Mouse (Mus musculus): ENCODE results near the gene Ccdc158. TPM values are rescaled to one million over a fixed set of nuclear protein-coding genes. Genes with fewer than 3 reads are reported as not detected.

The Ccdc158 gene
- polyA plus RNA-seq, 2 experiments from 2014 or later, result not detected

DNA sequence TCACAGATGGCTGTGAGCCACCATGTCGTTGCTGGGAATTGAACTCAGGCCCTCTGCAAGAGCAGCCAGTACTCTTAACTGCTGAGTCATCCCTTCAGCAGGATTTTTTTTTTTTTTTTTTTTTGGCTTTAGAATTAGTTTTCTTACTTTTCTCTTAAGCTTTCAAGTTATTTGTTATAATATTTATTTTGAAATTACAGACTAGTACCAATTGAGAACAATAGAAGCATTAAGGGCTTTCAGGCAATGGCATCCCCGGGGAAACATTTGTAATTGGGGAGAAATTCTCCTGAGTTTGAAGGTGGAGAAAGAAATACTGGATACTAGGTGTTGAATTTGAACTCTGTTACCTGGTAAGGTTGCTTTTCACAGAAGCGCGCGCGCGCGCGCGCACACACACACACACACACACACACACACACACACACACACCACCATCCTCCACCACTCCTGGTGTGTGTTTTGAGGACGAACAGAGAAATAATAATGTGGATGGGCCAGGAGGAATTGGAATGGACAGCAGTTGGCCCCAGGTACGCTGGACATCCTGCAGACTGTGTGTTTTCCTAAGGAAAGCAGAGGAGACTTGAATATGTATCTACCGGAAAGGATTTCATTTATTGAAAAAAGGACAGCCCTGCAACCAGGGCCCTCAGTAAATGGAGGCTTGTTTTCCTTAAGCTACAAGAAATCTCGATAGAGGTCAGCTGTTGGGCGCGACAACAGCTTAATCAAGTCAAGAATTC, 9.8 kb upstream of the Ccdc158 start:
- ATAC-seq, result no peak

DNA sequence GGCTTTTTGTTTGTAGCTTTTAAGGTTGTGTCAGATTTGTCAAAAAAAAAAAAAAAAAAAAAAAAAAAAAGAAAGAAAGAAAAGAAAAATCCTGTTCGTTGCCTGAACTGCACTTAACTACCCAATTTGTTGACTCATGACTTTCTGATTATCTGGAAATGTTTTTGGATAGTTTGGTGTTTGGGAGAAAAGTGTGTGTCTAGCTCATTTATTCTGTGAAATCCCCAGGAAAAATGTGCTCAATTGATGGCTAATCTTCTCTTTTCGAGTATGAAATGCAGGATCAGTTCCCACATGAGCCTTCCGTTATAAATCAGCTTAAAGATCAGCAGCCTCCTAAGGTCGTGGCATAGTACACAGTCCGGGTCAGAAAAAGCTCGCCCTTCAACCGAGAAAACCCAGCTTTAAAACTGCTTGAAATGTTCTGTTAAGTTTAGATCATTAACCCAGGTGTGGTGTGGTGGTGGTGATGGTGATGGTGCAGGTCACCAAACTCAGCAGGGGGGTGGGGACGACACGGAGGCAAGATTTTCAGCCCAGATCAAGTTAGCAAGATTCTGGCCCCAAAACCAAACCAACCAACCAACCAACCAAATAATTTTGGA, 8.9 kb upstream of the Ccdc158 start:
- ATAC-seq, result no peak

- ATAC-seq, result no peak
These were observed 8.3 kb upstream of the Ccdc158 start, which contains the start of gene Shroom3 for GRCm38 (mm10) chr5:92683351-92683807. TSS of gene Shroom3 (plus strand) at chr5:92683435.

GRCm38 (mm10) chr5:92682621-92683348, 7.7 kb upstream of the Ccdc158 start:
- no peak for ATAC-seq

DNA sequence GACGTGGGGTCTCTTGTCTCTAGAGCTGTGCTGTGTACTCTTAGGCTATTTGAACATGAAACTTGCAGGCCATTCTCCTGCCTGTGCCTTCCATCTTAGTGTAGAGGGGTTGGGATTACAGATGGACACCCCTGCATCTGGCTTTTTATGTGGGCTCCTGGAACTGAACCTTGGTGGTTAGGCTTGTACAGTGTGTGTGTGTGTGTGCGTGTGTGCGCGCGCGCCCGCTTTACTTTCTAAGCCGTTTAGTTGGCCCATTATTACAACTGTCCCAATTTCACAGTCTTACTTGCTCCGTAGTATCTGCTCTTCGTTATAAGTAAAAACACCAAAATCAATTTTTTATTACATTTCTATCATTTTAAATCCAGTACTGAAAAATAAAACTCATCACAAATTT, 6.8 kb upstream of the Ccdc158 start:
- ATAC-seq, result no peak

- ATAC-seq, result no peak
These were observed 4.4 kb upstream of the Ccdc158 start for GRCm38 (mm10) chr5:92679441-92679840.

- no peak for ATAC-seq
These were observed 476 bp upstream of the Ccdc158 start for GRCm38 (mm10) chr5:92675574-92675920.

GRCm38 (mm10) chr5:92666860-92667259, 8.2 kb downstream of the Ccdc158 start:
- no peak for ATAC-seq

GRCm38 (mm10) chr5:92664321-92664720, 10.8 kb downstream of the Ccdc158 start:
- no peak for ATAC-seq

- peak; percentile 79 for ATAC-seq
These were observed 18.8 kb downstream of the Ccdc158 start for GRCm38 (mm10) chr5:92656256-92656655.

DNA sequence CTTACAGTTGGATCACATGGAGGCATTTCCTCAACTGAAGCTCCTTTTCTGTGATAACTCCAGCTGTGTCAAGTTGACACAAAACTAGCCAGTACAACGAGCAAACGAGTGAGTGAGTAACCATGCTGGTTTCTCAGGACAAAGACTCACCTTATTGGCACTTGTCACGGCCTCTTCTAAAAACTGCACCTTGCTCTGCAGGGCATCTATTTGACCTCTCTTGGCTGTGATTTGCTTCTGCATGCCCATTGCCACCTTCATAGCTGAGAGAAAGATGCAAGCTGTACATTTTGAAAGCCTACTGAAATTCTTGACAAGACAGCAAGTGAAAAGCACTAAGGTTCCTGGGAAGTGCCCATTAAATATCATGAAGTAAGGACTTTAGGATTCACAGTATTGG, 34.2 kb downstream of the Ccdc158 start:
- no peak for ATAC-seq

DNA sequence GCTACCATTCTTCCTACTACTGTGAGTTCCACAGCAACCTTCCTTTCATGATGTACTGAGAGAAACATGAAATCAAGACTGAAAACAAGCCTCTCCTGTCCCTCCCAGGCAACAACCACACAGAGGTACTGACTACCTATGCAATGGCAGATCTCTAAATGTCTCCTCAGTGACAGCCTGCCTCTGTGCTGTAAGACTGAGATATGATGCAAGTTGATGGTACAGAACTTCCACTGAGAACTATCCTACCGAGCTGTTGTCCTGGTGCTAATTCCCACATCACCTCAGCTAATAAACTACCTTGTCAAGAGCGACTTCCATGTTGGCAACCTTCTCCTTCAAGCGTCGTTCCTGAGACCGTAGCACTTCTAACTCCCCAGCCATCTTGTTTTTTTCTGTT, 39.2 kb downstream of the Ccdc158 start:
- no peak for ATAC-seq

GRCm38 (mm10) chr5:92634916-92635315, 40.2 kb downstream of the Ccdc158 start:
- ATAC-seq, result no peak

- ATAC-seq, result no peak
These were observed 41.5 kb downstream of the Ccdc158 start for GRCm38 (mm10) chr5:92633526-92633925.

- ATAC-seq, result no peak
These were observed 47.2 kb downstream of the Ccdc158 start for GRCm38 (mm10) chr5:92627896-92628295.

DNA sequence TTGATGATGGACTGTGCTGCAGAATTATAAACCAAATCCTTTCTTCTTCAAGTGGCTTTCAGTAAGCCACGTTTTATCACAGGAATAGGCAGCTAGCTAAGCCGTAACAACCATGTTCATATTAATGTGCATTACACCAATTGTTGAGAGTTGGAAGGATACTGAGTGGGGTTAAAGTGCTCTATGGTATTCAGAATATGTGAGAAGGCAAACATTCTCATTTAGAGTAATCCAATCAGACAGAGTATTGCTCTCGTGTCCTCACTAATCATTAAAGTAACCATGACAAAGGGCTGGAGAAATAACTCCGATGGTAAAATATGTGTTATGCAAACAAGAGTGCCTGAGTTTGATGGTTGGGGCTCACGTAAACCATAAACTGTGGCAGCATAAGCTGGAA, 53.2 kb downstream of the Ccdc158 start:
- no peak for ATAC-seq

GRCm38 (mm10) chr5:92612756-92613155, 62.3 kb downstream of the Ccdc158 start:
- no peak for ATAC-seq

DNA sequence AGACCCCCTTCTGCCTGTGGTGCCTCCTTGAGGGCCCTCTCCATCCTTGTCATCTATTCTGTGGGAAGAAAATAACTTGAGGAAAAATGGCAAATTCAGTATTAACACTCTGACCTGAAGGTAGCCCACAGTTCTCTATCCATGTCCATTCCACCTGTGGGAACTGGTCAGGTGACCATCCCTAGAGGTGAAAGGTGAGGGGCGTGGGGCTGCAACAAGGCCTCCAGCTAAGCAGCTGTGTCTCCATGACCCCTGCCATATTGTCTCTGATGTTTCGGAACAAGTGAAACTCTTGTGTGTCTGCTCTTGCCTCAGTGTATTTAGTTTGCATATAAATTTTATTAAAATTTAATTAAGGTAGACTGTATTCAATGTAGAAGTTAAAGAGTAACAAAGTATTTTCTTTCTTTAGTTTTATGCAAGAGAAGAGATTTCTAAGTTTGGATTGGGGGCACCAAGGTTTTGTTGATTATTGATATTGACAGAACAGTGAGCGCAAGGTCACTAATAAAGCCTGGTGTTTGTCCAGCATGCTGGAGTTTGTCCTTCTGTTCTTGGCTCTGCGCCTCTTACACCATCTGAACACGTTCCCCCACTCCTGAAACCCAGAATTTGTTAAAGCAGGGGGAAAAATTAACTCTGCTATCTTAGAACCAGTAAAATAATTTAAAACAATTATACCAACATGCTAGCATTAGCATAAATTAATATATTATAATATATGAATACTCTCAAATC, 67.4 kb downstream of the Ccdc158 start:
- ATAC-seq, result no peak

DNA sequence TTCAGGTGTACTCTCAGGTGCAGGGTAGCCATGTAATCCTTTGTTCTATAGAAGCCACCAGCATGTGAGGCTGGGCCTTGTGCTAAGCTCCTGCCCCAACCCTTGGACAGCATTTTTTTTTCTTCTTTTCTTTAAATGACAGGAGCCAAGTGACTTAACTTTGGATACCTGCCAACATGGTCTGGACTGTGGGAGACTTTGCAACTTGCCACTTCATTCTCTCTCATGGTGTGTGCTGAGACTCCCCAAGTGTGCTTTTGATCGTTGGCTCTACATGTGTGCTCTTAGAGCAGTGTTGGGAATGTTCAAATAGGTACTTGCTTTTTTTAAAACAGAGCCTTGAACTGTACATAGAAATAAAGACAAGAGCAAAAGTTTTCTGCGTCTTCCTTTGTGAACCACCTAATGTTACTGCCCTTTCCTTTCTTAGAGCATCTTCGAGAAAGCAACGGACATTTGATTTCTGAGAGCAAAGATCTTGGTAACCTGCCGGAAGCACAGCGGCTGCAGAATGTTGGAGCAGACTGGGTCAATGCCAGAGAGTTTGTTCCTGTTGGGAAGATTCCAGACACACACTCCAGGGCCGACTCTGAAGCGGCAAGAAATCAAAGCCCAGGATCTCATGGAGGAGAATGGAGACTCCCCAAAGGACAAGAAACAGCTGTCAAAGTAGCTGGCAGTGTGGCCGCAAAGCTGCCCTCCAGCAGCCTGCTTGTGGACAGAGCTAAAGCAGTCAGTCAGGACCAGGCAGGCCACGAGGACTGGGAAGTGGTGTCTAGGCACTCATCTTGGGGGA, 70.4 kb downstream of the Ccdc158 start:
- ATAC-seq, result no peak

DNA sequence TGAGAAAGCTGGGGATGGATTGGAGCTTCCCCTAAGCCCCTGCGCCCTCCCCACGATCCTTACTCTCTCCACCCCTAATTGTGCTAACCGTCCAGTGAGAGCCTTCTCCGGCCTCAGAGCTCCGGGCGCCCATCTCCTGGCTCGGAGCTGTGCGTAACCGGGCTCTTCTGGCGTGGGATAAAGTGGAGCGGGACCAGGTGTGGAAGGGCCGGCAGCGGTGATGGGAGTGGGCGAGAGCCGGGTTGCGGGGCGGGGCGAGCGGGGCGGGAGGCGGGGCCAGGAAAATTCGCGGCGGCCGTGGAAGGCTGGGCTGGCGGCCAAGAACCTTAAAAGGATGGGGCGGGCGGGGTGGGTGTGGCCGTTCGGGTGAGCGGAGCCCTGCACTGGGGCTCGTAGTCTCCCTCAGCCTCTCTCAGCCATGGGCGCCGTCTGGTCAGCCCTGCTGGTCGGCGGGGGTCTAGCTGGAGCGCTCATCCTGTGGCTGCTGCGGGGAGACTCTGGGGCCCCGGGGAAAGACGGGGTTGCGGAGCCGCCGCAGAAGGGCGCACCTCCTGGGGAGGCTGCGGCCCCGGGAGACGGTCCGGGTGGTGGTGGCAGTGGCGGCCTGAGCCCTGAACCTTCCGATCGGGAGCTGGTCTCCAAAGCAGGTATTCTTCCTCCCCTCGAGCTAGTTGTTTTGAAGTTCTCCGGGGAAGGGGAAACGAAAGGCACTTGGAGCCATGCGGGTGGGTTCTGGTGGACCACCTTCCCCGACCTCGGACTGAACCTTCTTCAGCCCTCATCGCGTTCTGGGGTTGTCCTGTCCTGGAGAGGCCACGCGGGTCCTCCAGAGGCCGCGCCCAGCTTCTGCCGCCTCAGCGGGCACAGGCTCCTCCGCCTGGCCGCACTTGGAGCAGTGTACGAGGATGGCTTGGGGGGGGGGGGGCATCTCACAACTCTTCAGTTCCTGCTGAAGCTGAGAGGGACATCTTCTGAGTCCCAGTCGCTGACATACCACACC, 72.1 kb downstream of the Ccdc158 start, which contains the start of gene Stbd1:
TSS of gene Stbd1 (plus strand) at position 351 of the 1,000 bp plus-strand sequence.
- peak; percentile 59 for ATAC-seq

DNA sequence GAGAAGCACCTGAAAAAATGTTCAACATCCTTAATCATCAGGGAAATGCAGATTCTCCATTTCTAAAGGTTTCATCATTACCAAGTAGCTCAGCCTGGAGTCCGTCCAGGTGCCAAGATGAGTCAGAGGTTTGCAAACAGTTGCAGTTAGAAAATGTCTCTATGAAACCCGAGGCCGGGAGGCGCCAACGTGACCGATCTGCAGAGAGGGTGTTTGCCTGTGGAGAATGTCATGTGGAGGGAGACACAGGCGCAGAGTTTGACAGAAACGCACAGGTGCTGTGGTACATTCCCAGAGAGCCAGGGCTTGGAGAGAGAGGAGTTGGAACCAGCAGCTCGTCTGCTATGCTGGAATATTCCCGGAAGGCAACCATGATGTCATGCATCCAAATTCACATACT, 76.0 kb downstream of the Ccdc158 start:
- no peak for ATAC-seq
